Mouse (Mus musculus) lung, postnatal 0 days (tissue): ENCODE results near the gene N4bp2. TPM values are rescaled to one million over a fixed set of nuclear protein-coding genes. Genes with fewer than 3 reads are reported as not detected.

Experiments
- ATAC-seq: fragments of 200-750 bp; cut with Nextera tagmentation; 2 replicates; pipeline ENCODE4 v1.8.0; 2017; ENCODE audit warnings: moderate library complexity
- DNase-seq: peaks from one replicate; pipeline ENCODE4 v3.0.0-alpha.2; 2016; ENCODE audit warnings: low spot score
- H3K27ac ChIP-seq: fragments of 300-500 bp; sonication (generic); 2 replicates; pipeline ENCODE4 v1.5.1; 2014; ENCODE audit warnings: antibody characterized with exemption, mild to moderate bottlenecking, low read length, mixed read lengths
- H3K27me3 ChIP-seq: fragments of 300-500 bp; sonication (generic); replicated peaks from 2 replicates; pipeline ENCODE4 v1.6.1; 2014; ENCODE audit warnings: low read length, mixed read lengths; ENCODE audit not compliant: insufficient read depth
- H3K36me3 ChIP-seq: fragments of 300-500 bp; sonication (generic); 2 replicates; pipeline ENCODE4 v1.6.1; 2014; ENCODE audit warnings: low read length, mixed read lengths; ENCODE audit not compliant: insufficient read depth
- H3K4me1 ChIP-seq: fragments of 300-500 bp; sonication (generic); 2 replicates; pipeline ENCODE4 v1.6.1; 2014; ENCODE audit warnings: antibody characterized with exemption, low read depth, low read length, mixed read lengths; ENCODE audit not compliant: insufficient read depth
- H3K4me2 ChIP-seq: fragments of 300-500 bp; sonication (generic); replicated peaks from 2 replicates; pipeline ENCODE4 v1.6.1; 2014; ENCODE audit warnings: low read depth, mild to moderate bottlenecking, low read length, moderate library complexity, mixed read lengths
- H3K4me3 ChIP-seq: fragments of 300-500 bp; sonication (generic); 2 replicates; pipeline ENCODE4 v1.5.1; 2014; ENCODE audit warnings: low read depth, low read length
- H3K9ac ChIP-seq: fragments of 300-500 bp; sonication (generic); replicated peaks from 2 replicates; pipeline ENCODE4 v1.6.1; 2014; ENCODE audit warnings: low read depth, mild to moderate bottlenecking
- H3K9me3 ChIP-seq: fragments of 300-500 bp; sonication (generic); 2 replicates; pipeline ENCODE4 v1.6.1; 2016; ENCODE audit warnings: low read length, mixed read lengths
- CTCF ChIP-seq: IDR thresholded peaks from 2 replicates; pipeline ENCODE4 v1.5.1; 2016; ENCODE audit warnings: antibody characterized with exemption, mild to moderate bottlenecking
- EP300 ChIP-seq: IDR thresholded peaks from 2 replicates; pipeline ENCODE4 v1.6.1; 2016; ENCODE audit warnings: antibody characterized with exemption, mild to moderate bottlenecking, control low read depth
- WGBS: fragments of 180-500 bp; shearing (Covaris S2); extraction: QIAGEN DNeasy Blood & Tissue Kit; methylation state at CpG from one replicate; pipeline ENCODE4 v1.1.7; 2014; 5-methylcytosine and 5-hydroxymethylcytosine counted together
- polyA plus RNA-seq: library from polyadenylated mRNA; unstranded; fragments of >200 nt; fragmentation: Nextera tagmentation; extraction: Ambion mirVana; gene quantifications from 2 replicates; pipeline ENCODE4 v1.2.1, GENCODE M21; 2015

N4bp2 gene
- polyA plus RNA-seq, 1 experiment from 2014 or later, result 7.0 TPM

GRCm38 (mm10) chr5:65857935-65858334, 94.6 kb downstream of the N4bp2 start:
- no peak for ATAC-seq
- WGBS, result 70% methylated on average over 12 of the region's 12 CpGs
- no peak overlapping the region for H3K27ac ChIP-seq

GRCm38 (mm10) chr5:65858355-65858754, 95.0 kb downstream of the N4bp2 start:
- TF ChIP-seq EP300 (no peak), CTCF (no peak)
- Histone ChIP-seq H3K9me3 (no peaks in the 10 kb centered on the region), H3K36me3 (no peaks in the 10 kb centered on the region), H3K9ac (no peak overlapping the region), H3K27me3 (no peaks in the 10 kb centered on the region), H3K27ac (no peak overlapping the region), H3K4me1 (no peaks in the 10 kb centered on the region), H3K4me3 (no peak overlapping the region), H3K4me2 (no peak overlapping the region)
- 89% methylated on average over 4 of the region's 6 CpGs for WGBS
- DNase-seq (no peak), ATAC-seq (no peak)

More at GRCm38 (mm10) chr5:65857935-65858334, 94.6 kb downstream of the N4bp2 start:
- no peak overlapping the region for H3K9ac ChIP-seq
- no peaks in the 10 kb centered on the region for H3K4me1 ChIP-seq
- no peak overlapping the region for H3K4me2 ChIP-seq
- H3K27me3 ChIP-seq, result no peaks in the 10 kb centered on the region
- no peaks in the 10 kb centered on the region for H3K36me3 ChIP-seq
- no peaks in the 10 kb centered on the region for H3K9me3 ChIP-seq
- DNase-seq, result no peak
- no peak overlapping the region for H3K4me3 ChIP-seq
- TF ChIP-seq EP300 (no peak), CTCF (no peak)

GRCm38 (mm10) chr5:65858898-65859297, 95.6 kb downstream of the N4bp2 start:
- H3K4me2 ChIP-seq, result no peak overlapping the region
- no peaks in the 10 kb centered on the region for H3K4me1 ChIP-seq
- H3K4me3 ChIP-seq, result no peak overlapping the region
- no peak overlapping the region for H3K9ac ChIP-seq
- no peak overlapping the region for H3K27ac ChIP-seq
- ATAC-seq (0 out of 2 replicates have a peak, but pooled peaks have one; percentile 30), DNase-seq (peak; percentile 51)
- H3K27me3 ChIP-seq, result no peaks in the 10 kb centered on the region
- H3K9me3 ChIP-seq, result no peaks in the 10 kb centered on the region
- TF ChIP-seq EP300, result no peak
- no peak for TF ChIP-seq CTCF
- H3K36me3 ChIP-seq, result no peaks in the 10 kb centered on the region
- WGBS, result 33% methylated on average over 12 of the region's 12 CpGs

GRCm38 (mm10) chr5:65859396-65859795, 96.1 kb downstream of the N4bp2 start:
- H3K9me3 ChIP-seq, result no peaks in the 10 kb centered on the region
- H3K4me2 ChIP-seq, result no peak overlapping the region
- TF ChIP-seq EP300 (no peak), CTCF (no peak)
- WGBS, result 34% methylated on average over 6 of the region's 6 CpGs
- DNase-seq (peak; percentile 45), ATAC-seq (no peak)
- H3K4me3 ChIP-seq, result no peak overlapping the region
- H3K4me1 ChIP-seq, result no peaks in the 10 kb centered on the region
- H3K27me3 ChIP-seq, result no peaks in the 10 kb centered on the region
- H3K36me3 ChIP-seq, result no peaks in the 10 kb centered on the region
- no peak overlapping the region for H3K9ac ChIP-seq
- no peak overlapping the region for H3K27ac ChIP-seq

GRCm38 (mm10) chr5:65860281-65861000, 97.1 kb downstream of the N4bp2 start:
- H3K4me3 ChIP-seq, result no peak overlapping the region
- TF ChIP-seq CTCF (no peak), EP300 (no peak)
- no peak overlapping the region for H3K4me2 ChIP-seq
- DNase-seq, result peak; percentile 16
- H3K27me3 ChIP-seq, result no peaks in the 10 kb centered on the region
- no peaks in the 10 kb centered on the region for H3K9me3 ChIP-seq
- no peak overlapping the region for H3K9ac ChIP-seq
- no peak for ATAC-seq
- WGBS, result 77% methylated on average over 12 of the region's 12 CpGs
- no peaks in the 10 kb centered on the region for H3K36me3 ChIP-seq
- no peaks in the 10 kb centered on the region for H3K4me1 ChIP-seq
- H3K27ac ChIP-seq, result no peak overlapping the region

GRCm38 (mm10) chr5:65861154-65861944, 98.0 kb downstream of the N4bp2 start, which contains the start of gene Rhoh:
Rhoh (plus strand) TSS chr5:65861213.
- Histone ChIP-seq H3K4me1 (no peaks in the 10 kb centered on the region), H3K27me3 (no peaks in the 10 kb centered on the region), H3K36me3 (no peaks in the 10 kb centered on the region), H3K9me3 (no peaks in the 10 kb centered on the region), H3K9ac (no peak within 1 kb of the TSS), H3K27ac (no peak within 1 kb of the TSS), H3K4me3 (no peak within 1 kb of the TSS), H3K4me2 (no peak within 1 kb of the TSS)
- DNase-seq, result no peak
- WGBS, result 78% methylated on average over 10 of the region's 10 CpGs
- no peak for ATAC-seq
- TF ChIP-seq EP300, result no peak
- no peak for TF ChIP-seq CTCF
